Comparison of ENCODE assay signal across 8 mouse cellular contexts in the genomic region with DNA sequence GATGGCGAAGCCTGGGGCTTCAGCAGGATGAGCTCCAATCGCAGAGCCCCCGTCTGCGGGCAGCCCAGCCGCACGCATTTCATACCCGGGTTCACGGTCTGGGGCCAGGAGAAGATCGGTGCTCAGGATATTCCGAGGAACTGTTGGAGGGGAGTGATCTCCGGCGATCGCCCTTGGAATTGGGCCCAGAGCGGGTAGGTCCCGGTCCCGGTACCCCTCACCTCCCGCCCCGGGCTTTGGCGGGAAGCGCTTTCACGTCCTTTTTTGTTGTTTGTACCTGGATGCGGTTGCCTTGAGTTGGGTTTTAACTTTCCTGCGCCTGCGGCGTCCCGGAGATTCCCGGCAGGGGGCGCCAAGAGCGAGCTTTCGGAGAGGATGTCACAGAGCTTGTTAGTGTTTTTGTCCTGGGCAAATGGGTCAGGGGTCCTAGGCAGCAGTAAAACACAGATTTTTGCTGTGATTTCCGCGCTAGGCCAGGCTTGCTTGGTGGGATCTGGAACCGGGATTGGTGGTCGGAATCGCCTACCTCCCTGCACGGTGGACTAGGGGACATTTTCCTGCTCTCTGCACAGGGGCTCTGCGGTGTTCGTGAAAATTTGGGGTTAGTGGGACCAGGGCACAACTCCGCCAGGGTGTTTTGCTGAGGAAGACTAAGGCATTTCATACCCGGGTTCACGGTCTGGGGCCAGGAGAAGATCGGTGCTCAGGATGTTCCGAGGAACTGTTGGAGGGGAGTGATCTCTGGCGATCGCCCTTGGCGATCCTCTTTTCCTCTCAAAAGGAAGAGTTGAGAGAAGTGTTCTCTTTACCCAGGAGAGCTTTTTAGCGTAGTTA. TPM values are rescaled to one million over a fixed set of nuclear protein-coding genes. Genes with fewer than 3 reads are reported as not detected.
DNase-seq lines count a peak whose midpoint lies in the region; ATAC-seq and TF ChIP-seq lines count a peak whose summit lies in the region.

No protein-coding gene starts in this region.

- peak overlapping the region; percentile 10 for H3ac ChIP-seq in myocyte (ENCODE audit: control insufficient read depth, insufficient read length)

- no peaks in the 10 kb centered on the region for H3K9me3 ChIP-seq in forebrain, embryonic 10.5 days
- H3K9me3 ChIP-seq in heart, embryonic 13.5 days = no peaks in the 10 kb centered on the region
- H3K9me3 ChIP-seq in kidney, embryonic 16.5 days (ENCODE audit: low read length) = no peaks in the 10 kb centered on the region
- H3K9me3 ChIP-seq in limb, embryonic 14.5 days (ENCODE audit: control insufficient read depth, low read length) = no peaks in the 10 kb centered on the region
- no peaks in the 10 kb centered on the region for H3K9me3 ChIP-seq in stomach, embryonic 14.5 days (ENCODE audit: control insufficient read depth, low read depth, low read length)

- no peak for TF ChIP-seq POLR2A in thymus, adult 2 months (IDR thresholded peaks at IDR 0.05; ENCODE audit: control insufficient read depth, extremely low read depth, insufficient read depth, low read length, poor library complexity)
- no peak for TF ChIP-seq POLR2A in limb, embryonic 14.5 days (IDR thresholded peaks at IDR 0.05; ENCODE audit: borderline replicate concordance, extremely low read depth, insufficient read depth, insufficient read length)
- no peak for TF ChIP-seq POLR2A in myocyte (IDR thresholded peaks at IDR 0.05; ENCODE audit: insufficient read length, low read depth)

- H3K27me3 ChIP-seq in thymus, adult 2 months (ENCODE audit: control insufficient read depth, insufficient read depth, low read length) = no peaks in the 10 kb centered on the region
- 0 out of 2 replicates have a peak, but pooled peaks cover 5% of the 10 kb centered on the region for H3K27me3 ChIP-seq in forebrain, embryonic 10.5 days (ENCODE audit: poor library complexity, severe bottlenecking)
- no peaks in the 10 kb centered on the region for H3K27me3 ChIP-seq in heart, embryonic 13.5 days (replicated peaks)
- H3K27me3 ChIP-seq in kidney, embryonic 16.5 days (ENCODE audit: insufficient read depth, low read length) = no peaks in the 10 kb centered on the region
- H3K27me3 ChIP-seq in limb, embryonic 14.5 days (ENCODE audit: control insufficient read depth, insufficient read depth, low read length) = no peaks in the 10 kb centered on the region
- no peaks in the 10 kb centered on the region for H3K27me3 ChIP-seq in myocyte (ENCODE audit: control insufficient read depth, insufficient read depth, insufficient read length)
- no peaks in the 10 kb centered on the region for H3K27me3 ChIP-seq in stomach, embryonic 14.5 days (ENCODE audit: control insufficient read depth, insufficient read depth, low read length)

- peaks cover 15% of the 10 kb centered on the region for H3K79me2 ChIP-seq in myocyte (ENCODE audit: control insufficient read depth, insufficient read depth)

- peak overlapping the region; percentile 89 for H3K9ac ChIP-seq in heart, embryonic 13.5 days
- peak overlapping the region; percentile 82 for H3K9ac ChIP-seq in kidney, embryonic 16.5 days (replicated peaks; ENCODE audit: low read length)
- H3K9ac ChIP-seq in limb, embryonic 14.5 days (ENCODE audit: low read depth, low read length, severe bottlenecking) = peak overlapping the region; percentile 70
- peak overlapping the region; percentile 49 for H3K9ac ChIP-seq in stomach, embryonic 14.5 days (replicated peaks; ENCODE audit: low read depth, low read length)

- 3% methylated on average over 47 of the region's 47 CpGs for WGBS in thymus, adult 2 months
- under 1% methylated on average over 47 of the region's 47 CpGs for WGBS in forebrain, embryonic 10.5 days
- WGBS in heart, embryonic 13.5 days = under 1% methylated on average over 47 of the region's 47 CpGs
- under 1% methylated on average over 47 of the region's 47 CpGs for WGBS in kidney, embryonic 16.5 days
- WGBS in limb, embryonic 14.5 days = under 1% methylated on average over 47 of the region's 47 CpGs
- WGBS in stomach, embryonic 14.5 days = under 1% methylated on average over 47 of the region's 47 CpGs

- peak; percentile 18 for DNase-seq in thymus, adult 2 months
- no peak for DNase-seq in thymus, adult 18-20 months
- DNase-seq in forebrain, embryonic 10.5 days (ENCODE audit: extremely low spot score, low spot score) = peak; percentile 90
- DNase-seq in limb, embryonic 14.5 days (ENCODE audit: low spot score) = peak; percentile 82

- H3K4me2 ChIP-seq in heart, embryonic 13.5 days = peak overlapping the region; percentile 100
- peak overlapping the region; percentile 96 for H3K4me2 ChIP-seq in kidney, embryonic 16.5 days (replicated peaks; ENCODE audit: low read depth, low read length)
- peak overlapping the region; percentile 87 for H3K4me2 ChIP-seq in limb, embryonic 14.5 days (replicated peaks; ENCODE audit: low read depth, low read length, severe bottlenecking)
- H3K4me2 ChIP-seq in myocyte (ENCODE audit: low read depth) = peak overlapping the region; percentile 98
- peak overlapping the region; percentile 83 for H3K4me2 ChIP-seq in stomach, embryonic 14.5 days (replicated peaks; ENCODE audit: low read depth, low read length)

- no peak overlapping the region; the same call in 1 of the 2 replicates for H3K4me3 ChIP-seq in thymus, adult 2 months (ENCODE audit: control insufficient read depth, insufficient read depth, low read length)
- peak overlapping the region; percentile 77 for H3K4me3 ChIP-seq in forebrain, embryonic 10.5 days
- H3K4me3 ChIP-seq in heart, embryonic 13.5 days = peak overlapping the region; percentile 75
- H3K4me3 ChIP-seq in kidney, embryonic 16.5 days (ENCODE audit: low read length) = peak overlapping the region; percentile 73
- H3K4me3 ChIP-seq in limb, embryonic 14.5 days (replicated peaks; ENCODE audit: low read length) = peak overlapping the region; percentile 71
- peak overlapping the region; percentile 67 for H3K4me3 ChIP-seq in myocyte
- peak overlapping the region; percentile 54 for H3K4me3 ChIP-seq in stomach, embryonic 14.5 days (ENCODE audit: low read depth, low read length)

- 0 out of 2 replicates have a peak, but pooled peaks have one; percentile 15 for ATAC-seq in heart, embryonic 13.5 days (ENCODE audit: extremely low read depth, insufficient number of reproducible peaks, low FRiP score, low TSS enrichment)
- ATAC-seq in kidney, embryonic 16.5 days (ENCODE audit: low FRiP score, low TSS enrichment) = 0 out of 2 replicates have a peak, but pooled peaks have one; percentile 10
- peak; percentile 42; the same call in 1 of the 2 replicates for ATAC-seq in limb, embryonic 14.5 days (ENCODE audit: low FRiP score, low read depth)
- peak; percentile 50 for ATAC-seq in stomach, embryonic 14.5 days (ENCODE audit: insufficient number of reproducible peaks, insufficient read depth, low FRiP score, low read depth)

- H3K36me3 ChIP-seq in thymus, adult 2 months (ENCODE audit: control insufficient read depth, insufficient read depth, low read length) = no peaks in the 10 kb centered on the region
- no peaks in the 10 kb centered on the region for H3K36me3 ChIP-seq in forebrain, embryonic 10.5 days (replicated peaks)
- H3K36me3 ChIP-seq in heart, embryonic 13.5 days = peaks cover 8% of the 10 kb centered on the region
- H3K36me3 ChIP-seq in kidney, embryonic 16.5 days (ENCODE audit: insufficient read depth, low read length) = peaks cover 6% of the 10 kb centered on the region; the same call in 1 of the 2 replicates
- H3K36me3 ChIP-seq in limb, embryonic 14.5 days (ENCODE audit: control insufficient read depth, insufficient read depth, low read length) = peaks cover 8% of the 10 kb centered on the region
- H3K36me3 ChIP-seq in myocyte (ENCODE audit: control insufficient read depth, insufficient read depth) = no peaks in the 10 kb centered on the region
- peaks cover 3% of the 10 kb centered on the region; the same call in 1 of the 2 replicates for H3K36me3 ChIP-seq in stomach, embryonic 14.5 days (ENCODE audit: control insufficient read depth, insufficient read depth, low read length)

- H3K4me1 ChIP-seq in thymus, adult 2 months (replicated peaks; ENCODE audit: control insufficient read depth, insufficient read depth, low read length) = no peaks in the 10 kb centered on the region; the same call in 1 of the 2 replicates
- peaks cover 47% of the 10 kb centered on the region for H3K4me1 ChIP-seq in forebrain, embryonic 10.5 days
- peaks cover 25% of the 10 kb centered on the region for H3K4me1 ChIP-seq in heart, embryonic 13.5 days
- peaks cover 31% of the 10 kb centered on the region for H3K4me1 ChIP-seq in kidney, embryonic 16.5 days (ENCODE audit: insufficient read depth, low read length)
- peaks cover 10% of the 10 kb centered on the region for H3K4me1 ChIP-seq in limb, embryonic 14.5 days (ENCODE audit: control insufficient read depth, insufficient read depth, low read length)
- no peaks in the 10 kb centered on the region for H3K4me1 ChIP-seq in stomach, embryonic 14.5 days (ENCODE audit: control insufficient read depth, insufficient read depth, low read length)

- no peak overlapping the region for H3K27ac ChIP-seq in thymus, adult 2 months (ENCODE audit: control insufficient read depth, insufficient read depth, low read length)
- peak overlapping the region; percentile 81 for H3K27ac ChIP-seq in forebrain, embryonic 10.5 days
- no peak overlapping the region for H3K27ac ChIP-seq in heart, embryonic 13.5 days (replicated peaks)
- H3K27ac ChIP-seq in kidney, embryonic 16.5 days (ENCODE audit: low read length) = peak overlapping the region; percentile 14; the same call in 1 of the 2 replicates
- peak overlapping the region; percentile 48 for H3K27ac ChIP-seq in limb, embryonic 14.5 days (replicated peaks; ENCODE audit: low read depth, low read length)
- no peak overlapping the region for H3K27ac ChIP-seq in stomach, embryonic 14.5 days (ENCODE audit: low read length)

- no peak for TF ChIP-seq CTCF in thymus, adult 2 months (IDR thresholded peaks at IDR 0.05; ENCODE audit: borderline replicate concordance, control insufficient read depth, extremely low read depth, insufficient read depth, low read length, poor library complexity)

TF ChIP-seq in myocyte, 11 proteins besides CTCF, POLR2A, EP300 and RAD21 (continues in another document):
- no peak for TF ChIP-seq CEBPB (IDR thresholded peaks at IDR 0.05; ENCODE audit: insufficient read depth, poor library complexity, severe bottlenecking)
- no peak for TF ChIP-seq MYOG (IDR thresholded peaks at IDR 0.05; ENCODE audit: control insufficient read depth in 1 of 3, insufficient read depth in 1 of 3, insufficient read length in 2 of 3, low read depth in 2 of 3)
- TF ChIP-seq USF1 (IDR thresholded peaks at IDR 0.05; ENCODE audit: low read depth) = no peak

RNA-seq across cellular contexts. Expression of a gene that starts 1.4 kb away (rescaled TPM):
- 1.1 and 1.3 TPM in 2 replicates for polyA plus RNA-seq in thymus, adult 2 months (2012; rRNA removed)
- 6.9 and 8.3 TPM in 2 replicates for polyA plus RNA-seq in forebrain, embryonic 10.5 days (2016; fragmentation: Nextera tagmentation; extraction: Ambion mirVana)
- 5.4 and 6.3 TPM in 2 replicates for polyA plus RNA-seq in heart, embryonic 13.5 days (2015; fragmentation: Nextera tagmentation; extraction: Ambion mirVana)
- polyA plus RNA-seq in kidney, embryonic 16.5 days (2015; fragmentation: Nextera tagmentation; extraction: Ambion mirVana) = 26.0 and 31.4 TPM in 2 replicates
- 33.0 and 38.7 TPM in 2 replicates for polyA plus RNA-seq in limb, embryonic 14.5 days (2012; rRNA removed)
- polyA plus RNA-seq in limb, embryonic 14.5 days (2014; fragmentation: Nextera tagmentation; extraction: Ambion mirVana) = 36.6 and 42.3 TPM in 2 replicates
- 7.1 TPM for polyA plus RNA-seq in myocyte (2012; fragmentation: generic; extraction: Trizol)
- polyA plus RNA-seq in stomach, embryonic 14.5 days (2014; fragmentation: Nextera tagmentation; extraction: Ambion mirVana) = 24.6 and 24.9 TPM in 2 replicates

Comparison
In these comparisons a context has a peak if more than half of its experiments do, and no peak if none do; other contexts are left out.
1. DNase-seq: peak in thymus, adult 2 months (single experiment), forebrain, embryonic 10.5 days (single experiment) and limb, embryonic 14.5 days (single experiment); none in thymus, adult 18-20 months (0 of 2).
2. H3K27ac ChIP-seq: peak in forebrain, embryonic 10.5 days (single experiment), kidney, embryonic 16.5 days (single experiment) and limb, embryonic 14.5 days (single experiment); none in thymus, adult 2 months (single experiment), heart, embryonic 13.5 days (single experiment) and stomach, embryonic 14.5 days (single experiment).
3. Peak in every context shown above with its lines, with median percentiles within 50 percentile points of each other: ATAC-seq, H3K4me2 ChIP-seq and H3K9ac ChIP-seq.